Mouse (Mus musculus): Measurements from ENCODE around the gene Rprd2.

- TF ChIP-seq GATA1 (IDR thresholded peaks at IDR 0.05; ENCODE audit: borderline replicate concordance, low read length) (no peak), FLI1 (IDR thresholded peaks at IDR 0.05; ENCODE audit: low read length) (no peak)
Measured at GRCm38 (mm10) chr3:95861796-95862195, 43.1 kb upstream of the Rprd2 start.
